Mouse (Mus musculus) cortical plate, adult 2 months (tissue): ENCODE data around the gene Stc2. TPM values are rescaled to one million over a fixed set of nuclear protein-coding genes. Genes with fewer than 3 reads are reported as not detected.
A peak's percentile ranks its signal among the peaks of the same experiment; 100 is the strongest.

Experiments used
- H3K27ac ChIP-seq: fragments of 200-500 bp; 2 replicates; pipeline ENCODE4 v1.5.1; 2012; ENCODE audit warnings: low read length, control low read depth, inconsistent platforms; ENCODE audit not compliant: insufficient read depth
- H3K4me1 ChIP-seq: fragments of 200-500 bp; 2 replicates; pipeline ENCODE4 v1.6.1; 2011; ENCODE audit warnings: low read length; ENCODE audit not compliant: control insufficient read depth, insufficient read depth
- H3K4me3 ChIP-seq: fragments of 200-500 bp; 2 replicates; pipeline ENCODE4 v1.5.1; 2011; ENCODE audit warnings: mild to moderate bottlenecking, low read length, control low read depth; ENCODE audit not compliant: insufficient read depth
- CTCF ChIP-seq: fragments of 200-500 bp; IDR thresholded peaks from 2 replicates; pipeline ENCODE4 v1.5.1; 2011; ENCODE audit warnings: mild to moderate bottlenecking, control low read depth, low read length; ENCODE audit not compliant: insufficient read depth; ENCODE audit errors: extremely low read depth
- POLR2A ChIP-seq: fragments of 200-500 bp; IDR thresholded peaks from 2 replicates; pipeline ENCODE4 v1.6.1; 2011; ENCODE audit warnings: mild to moderate bottlenecking, low read length, control low read depth; ENCODE audit not compliant: insufficient read depth; ENCODE audit errors: extremely low read depth
- polyA plus RNA-seq: library from polyadenylated mRNA; depleted of rRNA; stranded (reverse); fragments of >200 nt; gene quantifications from 2 replicates; pipeline ENCODE4 v1.2.3, GENCODE M21; 2012

Stc2 gene
- polyA plus RNA-seq, 1 experiment, result 1.2 TPM

GRCm38 (mm10) chr11:31387526-31387925 is 17.7 kb upstream of the Stc2 start:
- no peak for TF ChIP-seq POLR2A
- Histone ChIP-seq H3K4me1 (no peaks in the 10 kb centered on the region), H3K27ac (no peak overlapping the region), H3K4me3 (no peak overlapping the region)

GRCm38 (mm10) chr11:31386571-31386970 is 16.7 kb upstream of the Stc2 start:
- TF ChIP-seq POLR2A, result no peak
- no peak for TF ChIP-seq CTCF
- no peak overlapping the region for H3K27ac ChIP-seq
- no peaks in the 10 kb centered on the region for H3K4me1 ChIP-seq
- no peak overlapping the region for H3K4me3 ChIP-seq

GRCm38 (mm10) chr11:31383968-31384367 is 14.1 kb upstream of the Stc2 start:
- no peak for TF ChIP-seq CTCF
- TF ChIP-seq POLR2A, result no peak
- Histone ChIP-seq H3K27ac (no peak overlapping the region), H3K4me1 (no peaks in the 10 kb centered on the region), H3K4me3 (no peak overlapping the region)

GRCm38 (mm10) chr11:31382145-31382544 is 12.3 kb upstream of the Stc2 start:
- H3K4me1 ChIP-seq, result no peaks in the 10 kb centered on the region
- TF ChIP-seq CTCF (no peak), POLR2A (no peak)
- no peak overlapping the region for H3K4me3 ChIP-seq
- no peak overlapping the region for H3K27ac ChIP-seq

- Histone ChIP-seq H3K4me1 (peaks cover 1% of the 10 kb centered on the region; the same call in 1 of the 2 replicates), H3K4me3 (no peak overlapping the region), H3K27ac (no peak overlapping the region)
- peak; percentile 30; the same call in 1 of the 2 replicates for TF ChIP-seq CTCF
- no peak for TF ChIP-seq POLR2A
Observed at GRCm38 (mm10) chr11:31373438-31373837, 3.6 kb upstream of the Stc2 start.

GRCm38 (mm10) chr11:31372206-31372605 is 2.3 kb upstream of the Stc2 start:
- Histone ChIP-seq H3K4me1 (peaks cover 1% of the 10 kb centered on the region; the same call in 1 of the 2 replicates), H3K4me3 (no peak overlapping the region), H3K27ac (no peak overlapping the region)
- TF ChIP-seq CTCF (no peak), POLR2A (no peak)

- Histone ChIP-seq H3K27ac (no peak overlapping the region), H3K4me3 (peak overlapping the region; percentile 23; the same call in 1 of the 2 replicates), H3K4me1 (peaks cover 1% of the 10 kb centered on the region; the same call in 1 of the 2 replicates)
- TF ChIP-seq POLR2A (no peak), CTCF (no peak)
Observed at GRCm38 (mm10) chr11:31371256-31371838, 1.5 kb upstream of the Stc2 start.

GRCm38 (mm10) chr11:31370436-31371230 is 759 bp upstream of the Stc2 start:
- Histone ChIP-seq H3K4me1 (peaks cover 1% of the 10 kb centered on the region; the same call in 1 of the 2 replicates), H3K27ac (no peak overlapping the region), H3K4me3 (peak overlapping the region; percentile 64; the same call in 1 of the 2 replicates)
- TF ChIP-seq POLR2A (no peak), CTCF (no peak)

- TF ChIP-seq POLR2A (no peak), CTCF (no peak)
- Histone ChIP-seq H3K4me3 (peak overlapping the region; percentile 64), H3K27ac (no peak overlapping the region), H3K4me1 (peaks cover 1% of the 10 kb centered on the region; the same call in 1 of the 2 replicates)
Observed at GRCm38 (mm10) chr11:31368965-31369647, 768 bp downstream of the Stc2 start.
